Mouse (Mus musculus) midbrain, embryonic 16.5 days (tissue): ENCODE measurements around the gene Kif26b. TPM values are rescaled to one million over a fixed set of nuclear protein-coding genes. Genes with fewer than 3 reads are reported as not detected.

ENCODE experiments used
- ATAC-seq: fragments of 200-750 bp; cut with Nextera tagmentation; 2 replicates; pipeline ENCODE4 v1.8.0; 2017; ENCODE audit warnings: moderate TSS enrichment
- H3K27ac ChIP-seq: fragments of 300-500 bp; sonication (generic); 2 replicates; pipeline ENCODE4 v1.5.1; 2014; ENCODE audit warnings: mild to moderate bottlenecking, low read length, mixed read lengths
- H3K27me3 ChIP-seq: fragments of 300-500 bp; sonication (generic); 2 replicates; pipeline ENCODE4 v1.6.1; 2014; ENCODE audit warnings: low read depth, low read length, mixed read lengths; ENCODE audit not compliant: control insufficient read depth, insufficient read depth
- H3K36me3 ChIP-seq: fragments of 300-500 bp; sonication (generic); 2 replicates; pipeline ENCODE4 v1.6.1; 2014; ENCODE audit warnings: mild to moderate bottlenecking, low read length, moderate library complexity, mixed read lengths; ENCODE audit not compliant: control insufficient read depth, insufficient read depth
- H3K4me1 ChIP-seq: fragments of 300-500 bp; sonication (generic); 2 replicates; pipeline ENCODE4 v1.6.1; 2014; ENCODE audit warnings: mild to moderate bottlenecking, low read length, mixed read lengths; ENCODE audit not compliant: control insufficient read depth, insufficient read depth
- H3K4me2 ChIP-seq: fragments of 300-500 bp; sonication (generic); 2 replicates; pipeline ENCODE4 v1.6.1; 2014; ENCODE audit warnings: mild to moderate bottlenecking, low read length, mixed read lengths
- H3K4me3 ChIP-seq: fragments of 300-500 bp; sonication (generic); 2 replicates; pipeline ENCODE4 v1.5.1; 2014; ENCODE audit warnings: low read depth, mild to moderate bottlenecking, low read length, moderate library complexity, mixed read lengths
- H3K9ac ChIP-seq: fragments of 300-500 bp; sonication (generic); 2 replicates; pipeline ENCODE4 v1.6.1; 2014; ENCODE audit warnings: low read depth, low read length, mixed read lengths
- H3K9me3 ChIP-seq: fragments of 300-500 bp; sonication (generic); replicated peaks from 2 replicates; pipeline ENCODE4 v1.6.1; 2014; ENCODE audit warnings: mild to moderate bottlenecking, low read length, mixed read lengths; ENCODE audit not compliant: control insufficient read depth, poor library complexity, severe bottlenecking
- WGBS: fragments of 180-500 bp; shearing (Covaris S2); extraction: QIAGEN DNeasy Blood & Tissue Kit; methylation state at CpG from one replicate; pipeline ENCODE4 v1.1.7; 2014; 5-methylcytosine and 5-hydroxymethylcytosine counted together
- polyA plus RNA-seq: library from polyadenylated mRNA; unstranded; fragments of >200 nt; fragmentation: Nextera tagmentation; extraction: Ambion mirVana; gene quantifications from 2 replicates; pipeline ENCODE4 v1.2.1, GENCODE M21; 2015

Gene Kif26b
- polyA plus RNA-seq, 1 experiment from 2014 or later, result 8.1 TPM

DNA sequence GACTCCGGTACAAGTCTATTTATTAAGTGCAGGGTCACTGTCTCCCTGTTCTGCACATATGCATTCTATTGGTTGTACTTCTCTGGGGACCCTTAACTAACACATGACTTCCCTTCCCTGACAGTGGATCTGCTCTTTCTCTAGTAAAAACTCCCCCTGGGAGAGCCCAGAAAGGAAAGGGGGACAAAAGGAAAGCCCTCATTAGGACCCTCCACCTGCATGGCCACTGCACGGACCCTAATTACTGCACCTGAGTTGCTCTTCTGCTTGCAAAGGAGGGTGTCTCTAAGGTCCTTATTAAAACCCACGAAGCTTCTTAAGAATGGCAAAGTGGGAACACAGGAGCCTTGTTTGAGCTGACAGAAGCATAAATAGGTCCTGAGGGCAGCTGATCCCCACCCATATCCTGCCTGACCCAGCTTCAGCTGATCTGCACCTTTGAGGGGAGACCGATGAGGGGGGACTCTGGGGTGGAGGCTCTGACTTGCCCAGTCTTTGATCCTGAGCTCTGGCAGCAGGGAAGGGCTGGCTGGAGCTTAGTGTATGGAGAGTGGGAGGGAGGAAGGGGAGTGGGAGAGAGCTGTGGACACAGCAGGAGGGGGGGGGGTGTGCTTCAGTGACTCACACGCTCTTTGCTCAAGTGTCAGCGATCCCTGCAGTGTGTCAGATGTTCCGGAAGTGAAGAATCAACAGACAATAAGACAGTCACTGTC, 413.5 kb downstream of the Kif26b start:
- ATAC-seq, result peak; percentile 68

DNA sequence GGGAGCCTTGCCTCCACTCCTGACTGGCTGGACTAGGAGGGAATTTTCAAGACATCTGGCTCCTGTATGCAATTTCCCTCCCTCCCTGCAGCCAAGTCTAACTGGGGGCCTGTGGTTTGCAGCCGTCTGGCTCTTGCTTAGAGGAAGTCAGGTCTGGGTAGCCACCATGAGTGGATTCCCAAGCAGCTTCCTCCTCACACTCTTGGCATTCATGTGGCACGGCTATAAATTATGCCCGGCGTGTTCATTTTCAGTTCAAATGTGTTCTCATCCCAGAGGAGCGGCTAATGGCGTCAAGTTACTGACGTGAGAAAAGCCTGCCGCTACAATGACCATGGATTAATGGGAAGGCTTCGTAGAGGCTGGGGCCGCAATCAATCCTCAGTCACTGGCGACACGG, 424.0 kb downstream of the Kif26b start:
- ATAC-seq, result no peak

More for the DNA sequence above, 413.5 kb downstream of the Kif26b start:
- no peak overlapping the region for H3K9ac ChIP-seq
- 19% methylated on average over 7 of the region's 7 CpGs for WGBS
- no peak overlapping the region for H3K4me3 ChIP-seq
- no peaks in the 10 kb centered on the region for H3K27me3 ChIP-seq
- peaks cover 10% of the 10 kb centered on the region; the same call in 1 of the 2 replicates for H3K4me1 ChIP-seq
- H3K4me2 ChIP-seq, result no peak overlapping the region
- H3K36me3 ChIP-seq, result no peaks in the 10 kb centered on the region
- no peaks in the 10 kb centered on the region for H3K9me3 ChIP-seq
- no peak overlapping the region for H3K27ac ChIP-seq

DNA sequence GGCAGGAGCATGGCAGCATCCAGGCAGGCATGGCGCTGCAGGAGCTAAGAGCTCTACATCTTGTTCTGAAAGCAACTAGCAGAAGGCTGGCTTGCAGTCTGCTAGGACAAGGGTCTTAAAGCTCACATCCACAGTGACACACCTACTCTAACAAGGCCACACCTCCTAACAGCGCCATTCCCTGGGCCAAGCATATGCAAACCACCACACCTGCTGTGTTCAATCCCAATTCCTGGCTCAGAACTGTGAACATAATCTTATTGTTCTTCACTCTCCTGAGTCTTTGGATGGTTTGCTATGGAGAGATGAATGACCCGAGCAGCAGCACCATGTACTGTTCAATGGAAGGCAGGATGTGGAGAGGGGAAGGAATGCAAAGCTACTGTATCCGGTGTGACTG, 429.7 kb downstream of the Kif26b start:
- Histone ChIP-seq H3K4me1 (peaks cover 7% of the 10 kb centered on the region; the same call in 1 of the 2 replicates), H3K27ac (no peak overlapping the region), H3K4me2 (no peak overlapping the region), H3K36me3 (no peaks in the 10 kb centered on the region), H3K9ac (no peak overlapping the region), H3K9me3 (no peaks in the 10 kb centered on the region), H3K27me3 (no peaks in the 10 kb centered on the region), H3K4me3 (no peak overlapping the region)
- WGBS, result 90% methylated on average over 4 of the region's 4 CpGs
- no peak for ATAC-seq

More for the DNA sequence above, 424.0 kb downstream of the Kif26b start:
- Histone ChIP-seq H3K4me2 (no peak overlapping the region), H3K9me3 (no peaks in the 10 kb centered on the region), H3K36me3 (no peaks in the 10 kb centered on the region), H3K27ac (no peak overlapping the region), H3K4me3 (no peak overlapping the region), H3K4me1 (no peaks in the 10 kb centered on the region; the same call in 1 of the 2 replicates), H3K9ac (no peak overlapping the region), H3K27me3 (no peaks in the 10 kb centered on the region)
- 54% methylated on average over 12 of the region's 12 CpGs for WGBS

DNA sequence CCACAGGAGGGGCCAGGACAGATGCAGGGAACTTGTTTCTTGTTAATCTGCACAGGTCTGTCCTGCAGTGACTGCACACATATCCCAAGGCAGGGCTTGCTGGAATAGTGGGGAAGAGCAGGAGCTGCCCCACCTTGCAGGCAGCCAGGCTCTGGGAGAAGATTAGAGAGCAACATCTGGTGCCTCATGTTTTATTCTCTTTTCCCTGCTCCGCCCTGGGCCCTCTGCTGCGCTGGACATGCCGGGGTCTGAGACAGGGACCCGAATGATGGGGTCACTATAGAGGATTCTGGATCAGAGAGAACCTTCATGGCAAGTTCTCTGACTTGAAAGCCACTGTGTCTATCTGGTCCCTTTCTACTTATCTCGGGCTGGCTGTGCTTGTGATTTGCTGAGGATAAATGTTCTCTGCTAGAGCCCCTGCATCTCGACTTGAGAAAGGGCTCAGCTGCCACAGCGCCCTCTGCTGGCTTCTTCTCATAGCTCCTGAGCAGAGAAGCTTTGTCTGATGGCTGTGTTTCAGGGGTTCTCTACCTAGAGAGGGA, 431.2 kb downstream of the Kif26b start:
- Histone ChIP-seq H3K36me3 (no peaks in the 10 kb centered on the region), H3K4me1 (peaks cover 7% of the 10 kb centered on the region; the same call in 1 of the 2 replicates), H3K9me3 (no peaks in the 10 kb centered on the region), H3K27ac (peak overlapping the region; percentile 22; the same call in 1 of the 2 replicates), H3K4me3 (no peak overlapping the region), H3K9ac (0 out of 2 replicates have a peak overlapping the region, but pooled peaks have one; percentile 25), H3K4me2 (no peak overlapping the region), H3K27me3 (no peaks in the 10 kb centered on the region)
- ATAC-seq, result peak; percentile 80
- WGBS, result 27% methylated on average over 7 of the region's 7 CpGs

DNA sequence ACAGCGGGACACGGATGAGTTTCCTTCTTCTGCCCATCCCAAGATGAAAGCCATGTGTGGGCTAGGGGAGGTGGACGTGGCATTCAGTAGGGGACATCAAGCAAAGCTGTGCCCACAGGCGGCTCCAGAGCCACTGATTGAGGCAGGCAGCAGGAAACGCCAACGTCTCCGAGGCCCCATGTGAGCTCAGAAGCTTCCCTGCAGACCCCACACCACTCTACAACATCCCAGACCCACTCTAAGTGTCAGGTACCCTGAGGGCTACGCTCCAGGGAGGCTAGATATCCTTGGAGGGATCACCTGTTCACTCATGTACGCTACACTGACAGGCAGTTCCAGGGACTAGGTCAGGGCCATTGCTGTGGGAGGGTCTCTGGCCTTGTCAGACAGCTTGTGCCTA, 432.7 kb downstream of the Kif26b start:
- no peaks in the 10 kb centered on the region for H3K9me3 ChIP-seq
- H3K27me3 ChIP-seq, result no peaks in the 10 kb centered on the region
- no peak overlapping the region for H3K9ac ChIP-seq
- peaks cover 7% of the 10 kb centered on the region; the same call in 1 of the 2 replicates for H3K4me1 ChIP-seq
- H3K4me3 ChIP-seq, result no peak overlapping the region
- H3K27ac ChIP-seq, result no peak overlapping the region
- H3K36me3 ChIP-seq, result no peaks in the 10 kb centered on the region
- H3K4me2 ChIP-seq, result no peak overlapping the region
- WGBS, result 76% methylated on average over 9 of the region's 9 CpGs
- ATAC-seq, result no peak

DNA sequence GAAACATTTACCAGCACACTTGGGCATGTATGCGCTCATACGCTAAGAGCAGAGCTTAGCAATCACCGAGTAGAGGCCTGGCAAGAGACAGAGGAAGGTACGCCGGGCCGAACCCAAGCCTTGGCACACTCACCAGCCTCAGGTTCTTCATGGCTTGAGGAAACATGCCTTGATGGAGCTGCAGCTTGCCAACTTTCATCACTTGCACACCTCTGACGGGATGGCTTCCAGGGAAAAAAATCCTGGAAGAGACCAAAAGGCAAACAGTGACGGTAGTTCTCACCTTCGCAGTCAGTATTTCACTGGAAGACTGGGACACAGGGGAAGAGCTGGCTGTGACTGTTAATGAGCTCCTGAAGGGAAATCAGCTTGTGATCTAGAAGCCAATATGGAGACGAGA, 443.1 kb downstream of the Kif26b start:
- H3K27ac ChIP-seq, result no peak overlapping the region
- ATAC-seq, result no peak
- H3K9ac ChIP-seq, result no peak overlapping the region
- H3K4me1 ChIP-seq, result no peaks in the 10 kb centered on the region; the same call in 1 of the 2 replicates
- H3K9me3 ChIP-seq, result no peaks in the 10 kb centered on the region
- H3K36me3 ChIP-seq, result no peaks in the 10 kb centered on the region
- 89% methylated on average over 10 of the region's 10 CpGs for WGBS
- no peaks in the 10 kb centered on the region for H3K27me3 ChIP-seq
- H3K4me3 ChIP-seq, result no peak overlapping the region
- no peak overlapping the region for H3K4me2 ChIP-seq

DNA sequence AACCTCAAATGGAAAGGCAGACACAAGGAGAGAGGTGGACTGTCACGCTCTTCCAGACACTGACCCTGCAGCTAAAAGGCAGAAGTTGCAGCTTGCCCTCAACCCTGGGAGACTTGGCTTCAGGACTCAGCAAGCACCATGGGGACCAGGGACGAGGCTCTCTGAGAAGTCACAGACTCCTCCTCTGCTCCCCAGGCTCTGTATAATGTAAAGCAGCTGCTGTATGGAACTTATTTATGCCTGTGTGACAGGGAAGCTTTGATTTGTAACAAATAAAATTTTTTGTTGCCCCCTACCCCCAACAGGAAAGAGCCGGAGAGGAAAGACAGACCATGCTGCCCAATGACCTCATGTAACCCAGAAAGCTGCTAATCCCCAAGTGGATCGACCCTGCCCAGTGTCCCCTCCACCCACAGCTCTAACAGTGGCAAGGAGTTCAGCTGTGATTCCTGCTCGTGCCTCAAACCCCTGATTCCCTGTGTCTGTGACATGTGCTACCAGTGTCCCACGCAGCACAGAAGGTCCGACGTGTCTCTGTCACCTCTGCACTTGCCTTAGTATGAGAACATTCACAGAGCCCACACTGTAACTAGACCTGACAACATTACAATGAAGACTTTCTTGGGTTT, 449.8 kb downstream of the Kif26b start:
- Histone ChIP-seq H3K27ac (no peak overlapping the region), H3K4me3 (no peak overlapping the region), H3K36me3 (no peaks in the 10 kb centered on the region), H3K9ac (0 out of 2 replicates have a peak overlapping the region, but pooled peaks have one; percentile 8), H3K9me3 (no peaks in the 10 kb centered on the region), H3K27me3 (no peaks in the 10 kb centered on the region), H3K4me2 (no peak overlapping the region), H3K4me1 (no peaks in the 10 kb centered on the region; the same call in 1 of the 2 replicates)
- ATAC-seq, result no peak
- WGBS, result 58% methylated on average over 8 of the region's 8 CpGs

DNA sequence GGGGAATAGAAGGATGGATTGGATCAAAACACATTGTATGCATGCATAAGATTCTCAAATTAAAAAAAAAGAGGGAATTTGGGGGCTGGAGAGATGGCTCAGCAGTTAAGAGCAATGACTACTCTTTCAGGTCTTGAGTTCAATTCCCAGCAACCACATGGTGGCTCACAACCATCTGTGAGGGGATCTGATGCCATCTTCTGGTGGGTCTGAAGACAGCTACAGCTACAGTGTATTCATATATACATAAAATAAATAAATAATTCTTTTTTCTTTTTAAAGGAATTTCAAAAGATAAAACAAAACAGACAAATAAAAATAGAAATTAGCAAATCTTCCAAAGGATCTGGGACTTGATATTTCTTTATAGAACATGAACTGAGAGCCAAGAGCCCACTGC, 451.3 kb downstream of the Kif26b start:
- Histone ChIP-seq H3K4me3 (no peak overlapping the region), H3K36me3 (no peaks in the 10 kb centered on the region), H3K27me3 (no peaks in the 10 kb centered on the region), H3K9ac (no peak overlapping the region), H3K9me3 (no peaks in the 10 kb centered on the region), H3K27ac (no peak overlapping the region), H3K4me2 (no peak overlapping the region), H3K4me1 (no peaks in the 10 kb centered on the region)
- ATAC-seq, result no peak

DNA sequence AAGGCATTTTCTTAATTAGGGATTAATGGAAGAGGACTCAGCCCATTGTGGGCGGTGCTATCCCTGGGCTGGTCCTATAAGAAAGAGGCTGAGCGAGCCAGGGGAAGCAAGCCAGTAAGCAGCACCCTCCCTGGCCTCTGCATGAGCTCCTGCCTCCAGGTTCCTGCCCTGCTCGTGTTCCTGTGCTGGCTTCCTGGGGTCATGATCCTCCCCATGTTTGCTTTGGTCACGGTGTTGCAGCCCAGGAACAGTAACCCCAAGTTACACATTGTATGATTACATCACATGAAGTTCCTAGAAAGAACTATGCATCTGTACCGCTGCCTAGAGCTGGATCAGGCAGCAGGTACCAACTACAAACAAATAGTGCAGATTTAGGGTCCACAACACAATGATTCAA, 452.7 kb downstream of the Kif26b start:
- no peak overlapping the region for H3K27ac ChIP-seq
- no peaks in the 10 kb centered on the region for H3K36me3 ChIP-seq
- H3K9me3 ChIP-seq, result no peaks in the 10 kb centered on the region
- no peak overlapping the region for H3K4me3 ChIP-seq
- no peaks in the 10 kb centered on the region for H3K4me1 ChIP-seq
- H3K4me2 ChIP-seq, result no peak overlapping the region
- ATAC-seq, result no peak
- 66% methylated on average over 5 of the region's 5 CpGs for WGBS
- H3K27me3 ChIP-seq, result no peaks in the 10 kb centered on the region
- no peak overlapping the region for H3K9ac ChIP-seq
